10 mouse cellular contexts compared by ENCODE assay signal in genomic region chr10:79553176-79553575, GRCm38 (mm10). TPM values are rescaled to one million over a fixed set of nuclear protein-coding genes. Genes with fewer than 3 reads are reported as not detected.
DNase-seq lines count a peak whose midpoint lies in the region; ATAC-seq lines count a peak whose summit lies in the region.
"Had no signal": no experiment of that assay in that cellular context is flagged by ENCODE, and none has a peak within 500 bp of the region (broad histone marks: within the 10 kb centered on the region; RNA-seq: fewer than 3 reads in every experiment).

No protein-coding gene starts in this region.

- H3K4me1 ChIP-seq in heart, embryonic 14.5 days (ENCODE audit: control insufficient read depth in 2 of 2, insufficient read depth in 2 of 2, low read length in 2 of 2): peaks cover 7 to 9% of the 10 kb centered on the region in 2 experiments; a peak in 2 of 4 replicates
- H3K4me1 ChIP-seq in embryonic facial prominence, embryonic 11.5 days (ENCODE audit: control insufficient read depth, insufficient read depth, low read length): no peaks in the 10 kb centered on the region
- H3K4me1 ChIP-seq in hindbrain, embryonic 12.5 days: peaks cover 25% of the 10 kb centered on the region
- peaks cover 31% of the 10 kb centered on the region for H3K4me1 ChIP-seq in midbrain, embryonic 13.5 days (replicated peaks)

- H3K36me3 ChIP-seq in heart, embryonic 14.5 days (ENCODE audit: control insufficient read depth, insufficient read depth, low read length): peaks cover 18% of the 10 kb centered on the region
- H3K36me3 ChIP-seq in embryonic facial prominence, embryonic 11.5 days (replicated peaks; ENCODE audit: control insufficient read depth, insufficient read depth, low read depth, low read length): peaks cover 11% of the 10 kb centered on the region
- peaks cover 22% of the 10 kb centered on the region for H3K36me3 ChIP-seq in hindbrain, embryonic 12.5 days
- peaks cover 26% of the 10 kb centered on the region for H3K36me3 ChIP-seq in midbrain, embryonic 13.5 days

- H3K9ac ChIP-seq in heart, embryonic 14.5 days (ENCODE audit: low read length): no peak overlapping the region
- H3K9ac ChIP-seq in embryonic facial prominence, embryonic 11.5 days (replicated peaks; ENCODE audit: low read length): no peak overlapping the region
- H3K9ac ChIP-seq in hindbrain, embryonic 12.5 days: peak overlapping the region; percentile 96; the same call in 1 of the 2 replicates
- peak overlapping the region; percentile 95; the same call in 1 of the 2 replicates for H3K9ac ChIP-seq in midbrain, embryonic 13.5 days (replicated peaks)

- H3K27ac ChIP-seq in heart, embryonic 14.5 days (replicated peaks in 1 of 2; ENCODE audit: control insufficient read depth in 1 of 2, insufficient read depth in 1 of 2, low read depth in 2 of 2, low read length in 2 of 2): no peak overlapping the region
- H3K27ac ChIP-seq in embryonic facial prominence, embryonic 11.5 days (replicated peaks; ENCODE audit: low read depth, low read length): no peak overlapping the region
- H3K27ac ChIP-seq in hindbrain, embryonic 12.5 days: no peak overlapping the region
- no peak overlapping the region for H3K27ac ChIP-seq in midbrain, embryonic 13.5 days

- H3K27me3 ChIP-seq in heart, embryonic 14.5 days (ENCODE audit: control insufficient read depth, insufficient read depth, low read length): no peaks in the 10 kb centered on the region
- H3K27me3 ChIP-seq in embryonic facial prominence, embryonic 11.5 days (ENCODE audit: control insufficient read depth, insufficient read depth, low read length): no peaks in the 10 kb centered on the region
- no peaks in the 10 kb centered on the region; the same call in 1 of the 2 replicates for H3K27me3 ChIP-seq in hindbrain, embryonic 12.5 days
- H3K27me3 ChIP-seq in midbrain, embryonic 13.5 days: no peaks in the 10 kb centered on the region

- ATAC-seq in heart, embryonic 14.5 days (ENCODE audit: insufficient number of reproducible peaks, insufficient read depth, low FRiP score, low read depth): no peak
- ATAC-seq in embryonic facial prominence, embryonic 11.5 days (replicated peaks; ENCODE audit: insufficient number of reproducible peaks, low FRiP score, low TSS enrichment, low read depth): no peak
- no peak for ATAC-seq in hindbrain, embryonic 12.5 days (ENCODE audit: low FRiP score)
- ATAC-seq in midbrain, embryonic 13.5 days: no peak

- DNase-seq in heart, adult 9 months (ENCODE audit: low spot score in 2 of 2): no peak
- no peak for DNase-seq in embryonic facial prominence, embryonic 11.5 days (ENCODE audit: low spot score)
- no peak for DNase-seq in adrenal gland, postnatal 25 days
- DNase-seq in left cerebral cortex, postnatal 4 days: no peak
- no peak for DNase-seq in layer of hippocampus, postnatal 25 days (ENCODE audit: extremely low spot score in 1 of 2, low spot score in 1 of 2)

- WGBS in heart, embryonic 14.5 days: 87% methylated on average over 6 of the region's 6 CpGs
- WGBS in embryonic facial prominence, embryonic 11.5 days: 91% methylated on average over 6 of the region's 6 CpGs
- 91% methylated on average over 6 of the region's 6 CpGs for WGBS in hindbrain, embryonic 12.5 days
- WGBS in midbrain, embryonic 13.5 days: 92% methylated on average over 6 of the region's 6 CpGs

- H3K4me3 ChIP-seq in heart, embryonic 14.5 days (ENCODE audit: control insufficient read depth in 1 of 2, insufficient read depth in 1 of 2, low read depth in 1 of 2, low read length in 2 of 2): no peak overlapping the region
- H3K4me3 ChIP-seq in embryonic facial prominence, embryonic 11.5 days (ENCODE audit: low read depth, low read length): no peak overlapping the region
- H3K4me3 ChIP-seq in hindbrain, embryonic 12.5 days: no peak overlapping the region; the same call in 1 of the 2 replicates
- peak overlapping the region; percentile 91; the same call in 1 of the 2 replicates for H3K4me3 ChIP-seq in midbrain, embryonic 13.5 days (replicated peaks)

- H3K4me2 ChIP-seq in heart, embryonic 14.5 days (ENCODE audit: low read length): peak overlapping the region; percentile 94
- H3K4me2 ChIP-seq in embryonic facial prominence, embryonic 11.5 days (ENCODE audit: low read depth, low read length): peak overlapping the region; percentile 72
- peak overlapping the region; percentile 72 for H3K4me2 ChIP-seq in hindbrain, embryonic 12.5 days (replicated peaks)
- H3K4me2 ChIP-seq in midbrain, embryonic 13.5 days (replicated peaks): peak overlapping the region; percentile 93

- intact Hi-C loops in left cerebral cortex, postnatal 4 days (cut with DNase I): no loop called here

- no peaks in the 10 kb centered on the region for H3K9me3 ChIP-seq in heart, embryonic 14.5 days (ENCODE audit: control insufficient read depth, low read length)
- H3K9me3 ChIP-seq in embryonic facial prominence, embryonic 11.5 days (replicated peaks; ENCODE audit: control insufficient read depth, low read length): no peaks in the 10 kb centered on the region
- no peaks in the 10 kb centered on the region for H3K9me3 ChIP-seq in hindbrain, embryonic 12.5 days (replicated peaks)
- H3K9me3 ChIP-seq in midbrain, embryonic 13.5 days: no peaks in the 10 kb centered on the region

RNA-seq across cellular contexts. Expression of gene Mier2, which starts 1.8 kb away (rescaled TPM):
- polyA plus RNA-seq in heart, embryonic 14.5 days (2014; fragmentation: Nextera tagmentation; extraction: Ambion mirVana): 22.1 and 30.6 TPM in 2 replicates
- 39.4 and 41.7 TPM in 2 replicates for polyA plus RNA-seq in embryonic facial prominence, embryonic 11.5 days (2014; fragmentation: Nextera tagmentation; extraction: Ambion mirVana)
- 57.8 and 66.1 TPM in 2 replicates for polyA plus RNA-seq in hindbrain, embryonic 12.5 days (2016; fragmentation: Nextera tagmentation; extraction: Ambion mirVana)
- polyA plus RNA-seq in midbrain, embryonic 13.5 days (2015; fragmentation: Nextera tagmentation; extraction: Ambion mirVana): 50.4 and 61.4 TPM in 2 replicates
- total RNA-seq in adrenal gland, postnatal 25 days (2021): 33.6 and 46.1 TPM in 2 replicates
- 10 to 100 TPM; 51.2 to 56.5 TPM for total RNA-seq in left cerebral cortex, postnatal 4 days (2021)
- total RNA-seq in layer of hippocampus, postnatal 25 days (2021): 10 to 100 TPM; 53.2 to 56.4 TPM

RNA-seq across cellular contexts. Expression of gene Plpp2, which starts 19.6 kb away (rescaled TPM):
- polyA plus RNA-seq in heart, embryonic 14.5 days (2014; fragmentation: Nextera tagmentation; extraction: Ambion mirVana): 10.3 TPM in 2 replicates
- polyA plus RNA-seq in embryonic facial prominence, embryonic 11.5 days (2014; fragmentation: Nextera tagmentation; extraction: Ambion mirVana): 13.3 and 17.9 TPM in 2 replicates
- 13.4 and 14.6 TPM in 2 replicates for polyA plus RNA-seq in hindbrain, embryonic 12.5 days (2016; fragmentation: Nextera tagmentation; extraction: Ambion mirVana)
- 9.5 and 10.5 TPM in 2 replicates for polyA plus RNA-seq in midbrain, embryonic 13.5 days (2015; fragmentation: Nextera tagmentation; extraction: Ambion mirVana)
- total RNA-seq in adrenal gland, postnatal 25 days (2021): 28.3 and 32.1 TPM in 2 replicates
- 1 to 10 TPM; 7.9 to 9.4 TPM for total RNA-seq in left cerebral cortex, postnatal 4 days (2021)
- total RNA-seq in layer of hippocampus, postnatal 25 days (2021): 1 to 10 TPM; 5.3 to 6.9 TPM

RNA-seq across cellular contexts. Expression of gene Theg, which starts 34.0 kb away (rescaled TPM):
- polyA plus RNA-seq in heart, embryonic 14.5 days (2014; fragmentation: Nextera tagmentation; extraction: Ambion mirVana): not detected in 2 replicates
- not detected in 2 replicates for polyA plus RNA-seq in embryonic facial prominence, embryonic 11.5 days (2014; fragmentation: Nextera tagmentation; extraction: Ambion mirVana)
- polyA plus RNA-seq in hindbrain, embryonic 12.5 days (2016; fragmentation: Nextera tagmentation; extraction: Ambion mirVana): not detected in 2 replicates
- polyA plus RNA-seq in midbrain, embryonic 13.5 days (2015; fragmentation: Nextera tagmentation; extraction: Ambion mirVana): not detected in 2 replicates
- not detected in 2 replicates for total RNA-seq in adrenal gland, postnatal 25 days (2021)
- not detected for total RNA-seq in left cerebral cortex, postnatal 4 days (2021)
- total RNA-seq in layer of hippocampus, postnatal 25 days (2021): under 1 TPM in 1 of 2 experiments, not detected in 1; 0.44 TPM
- total RNA-seq: left cerebral cortex, postnatal 10 days; neutrophil, adult 5-6 weeks had no signal

Comparison
In these comparisons a context has a peak if more than half of its experiments do, and no peak if none do; other contexts are left out.
1. H3K9ac ChIP-seq: peak in hindbrain, embryonic 12.5 days (single experiment) and midbrain, embryonic 13.5 days (single experiment); none in heart, embryonic 14.5 days (single experiment) and embryonic facial prominence, embryonic 11.5 days (single experiment).
2. Peak in every context shown above with its lines, with median percentiles within 50 percentile points of each other: H3K4me2 ChIP-seq.